Mouse (Mus musculus) brain, embryonic 14.5 days (tissue): Measurements from ENCODE around the gene BC052040. TPM values are rescaled to one million over a fixed set of nuclear protein-coding genes. Genes with fewer than 3 reads are reported as not detected.

ENCODE experiments used
- DNase-seq: peaks from one replicate; pipeline ENCODE4 v3.0.0-alpha.2; 2011; ENCODE audit warnings: low read depth
- CTCF ChIP-seq: fragments of 200-500 bp; IDR thresholded peaks from 2 replicates; pipeline ENCODE4 v1.5.1; 2012; ENCODE audit warnings: inconsistent platforms, mild to moderate bottlenecking, moderate library complexity, borderline replicate concordance; ENCODE audit not compliant: insufficient read depth, insufficient read length; ENCODE audit errors: extremely low read depth
- POLR2A ChIP-seq: fragments of 200-500 bp; IDR thresholded peaks from 2 replicates; pipeline ENCODE4 v1.6.1; 2012; ENCODE audit warnings: mild to moderate bottlenecking, inconsistent platforms, borderline replicate concordance; ENCODE audit not compliant: poor library complexity, insufficient read depth, insufficient read length, severe bottlenecking; ENCODE audit errors: extremely low read depth
- polyA plus RNA-seq: library from polyadenylated mRNA; depleted of rRNA; stranded (reverse); fragments of >200 nt; gene quantifications from 2 replicates; pipeline ENCODE4 v1.2.3, GENCODE M21; 2012

The BC052040 gene
- polyA plus RNA-seq, 1 experiment = 14.8 TPM

DNA sequence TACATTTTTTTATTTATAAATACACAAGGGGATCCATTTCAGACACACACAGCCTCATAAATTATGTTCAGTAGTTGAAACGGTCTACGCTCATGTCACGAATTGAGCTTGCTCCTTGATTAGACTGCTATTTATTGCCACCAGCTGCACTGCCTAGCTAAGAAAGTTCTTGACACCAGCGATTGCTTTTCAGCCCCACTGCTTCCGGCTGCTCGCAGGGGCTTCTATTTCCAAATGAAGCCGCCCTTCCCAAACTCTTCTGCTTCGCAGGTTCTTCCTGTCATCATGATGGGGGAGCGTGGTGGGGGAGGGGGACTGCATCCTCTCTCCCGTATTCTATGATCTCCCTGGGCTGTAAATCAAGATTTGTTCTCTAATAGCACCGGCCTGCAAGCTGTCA, 231.8 kb downstream of the BC052040 start:
- peak; percentile 74 for DNase-seq
- TF ChIP-seq POLR2A (no peak), CTCF (no peak)

DNA sequence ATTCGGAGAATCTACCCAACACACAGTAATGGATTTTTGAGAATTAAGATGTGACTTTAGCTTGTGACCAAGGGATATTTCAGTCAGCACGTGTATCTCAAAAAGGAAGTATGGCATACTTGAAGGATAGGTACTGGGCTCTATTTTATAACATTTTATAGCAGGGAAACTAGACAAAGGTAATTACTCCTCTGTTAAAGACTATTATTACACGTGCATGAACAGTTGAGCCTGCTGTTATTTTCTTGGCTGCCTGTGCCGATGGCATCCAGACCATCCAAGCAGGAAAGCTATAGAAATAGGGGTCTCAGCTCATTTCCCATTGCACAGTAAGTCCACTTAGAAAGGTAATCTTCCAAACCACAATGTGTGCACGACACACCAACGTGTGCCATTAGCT, 232.2 kb downstream of the BC052040 start:
- peak; percentile 48 for DNase-seq
- TF ChIP-seq POLR2A (no peak), CTCF (no peak)

DNA sequence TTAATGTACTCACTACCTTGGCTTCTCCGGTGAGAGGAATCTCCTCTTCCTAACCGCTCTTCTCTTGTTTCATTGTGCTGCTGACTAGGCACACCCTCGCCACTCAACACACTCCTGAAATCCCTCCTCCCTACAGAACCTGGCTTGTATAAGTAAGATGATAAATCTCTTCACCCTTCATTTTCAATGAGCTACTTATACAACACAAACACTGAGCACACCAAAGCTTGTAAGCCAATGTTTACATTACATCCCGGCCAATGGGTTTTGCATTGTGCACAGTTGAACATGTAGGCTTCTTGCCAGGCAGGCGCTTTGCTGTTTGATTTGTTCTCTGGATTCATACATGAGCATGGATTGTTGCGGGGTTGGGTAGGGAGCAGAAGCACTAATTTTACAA, 236.4 kb downstream of the BC052040 start:
- DNase-seq = peak; percentile 32
- TF ChIP-seq CTCF (no peak), POLR2A (no peak)

DNA sequence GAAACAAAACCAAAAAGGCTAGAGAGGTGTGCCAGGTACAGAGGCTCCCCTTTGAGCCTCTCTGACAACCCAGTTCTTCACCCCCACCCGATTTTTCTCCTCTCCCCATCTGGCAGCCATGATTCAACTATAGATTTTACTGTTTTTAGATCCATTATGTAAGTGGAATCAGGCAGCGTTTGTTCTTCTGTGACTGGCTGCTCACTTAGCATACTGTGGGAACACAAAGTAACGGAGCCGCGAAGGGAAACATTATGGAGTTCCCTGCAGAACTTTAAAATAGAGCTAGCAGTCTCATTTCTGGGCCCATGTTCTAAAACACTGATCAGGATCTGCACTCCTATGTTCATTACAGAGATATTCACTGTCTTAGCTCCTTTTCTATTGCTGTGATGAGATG, 240.8 kb downstream of the BC052040 start:
- DNase-seq = no peak
- TF ChIP-seq CTCF (no peak), POLR2A (no peak)
